Comparison of ENCODE assay signal across 11 mouse cellular contexts in the genomic region with DNA sequence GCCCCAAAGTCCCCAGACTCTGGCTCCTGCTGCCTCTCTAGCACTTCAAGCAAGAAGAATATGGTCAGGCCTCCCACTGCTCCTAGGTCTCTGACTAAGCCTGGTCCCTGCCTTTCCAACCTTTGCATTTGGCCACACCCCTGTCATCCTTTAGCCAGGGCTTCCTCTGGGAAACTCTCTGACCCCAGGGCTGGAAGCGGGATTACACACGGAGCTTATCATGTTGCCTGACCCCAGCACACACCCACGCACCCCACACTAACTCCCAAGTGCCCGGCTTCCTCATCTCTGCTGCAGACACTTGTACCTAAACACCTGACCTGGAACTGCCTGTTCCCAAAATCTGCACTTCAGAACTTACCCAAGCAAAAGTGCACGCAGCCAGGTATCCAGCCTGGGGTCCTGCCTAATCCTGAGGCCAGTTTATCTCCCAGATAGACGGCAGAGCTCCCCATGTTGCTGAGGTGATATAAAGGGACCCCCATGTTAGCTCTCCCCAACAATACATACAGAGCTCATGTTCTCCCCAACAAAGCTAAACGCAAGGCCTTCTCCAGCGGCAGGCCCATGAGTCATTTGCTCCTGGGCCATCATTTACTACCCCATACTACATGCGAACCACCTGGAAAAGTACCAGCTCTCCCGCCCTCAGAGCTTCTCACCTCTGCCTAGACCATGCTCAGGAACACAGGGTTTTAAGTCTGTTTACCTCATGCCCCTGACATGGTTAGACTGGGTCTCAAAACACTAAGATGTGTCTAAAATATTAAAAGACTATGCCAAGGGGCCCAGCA. TPM values are rescaled to one million over a fixed set of nuclear protein-coding genes. Genes with fewer than 3 reads are reported as not detected.
DNase-seq lines count a peak whose midpoint lies in the region; ATAC-seq and TF ChIP-seq lines count a peak whose summit lies in the region.
"Had no signal": no experiment of that assay in that cellular context is flagged by ENCODE, and none has a peak within 500 bp of the region (broad histone marks: within the 10 kb centered on the region; RNA-seq: fewer than 3 reads in every experiment).

No protein-coding gene starts in this region.

- peaks cover 54% of the 10 kb centered on the region for H3K4me1 ChIP-seq in heart, adult 2 months (ENCODE audit: control insufficient read depth, insufficient read depth, low read length)
- peaks cover 92% of the 10 kb centered on the region for H3K4me1 ChIP-seq in megakaryocyte, embryonic 14.5 days
- peaks cover 60% of the 10 kb centered on the region for H3K4me1 ChIP-seq in liver, adult 2 months (ENCODE audit: control insufficient read depth, insufficient read depth, low read length)
- H3K4me1 ChIP-seq in stomach, postnatal 0 days (replicated peaks; ENCODE audit: control insufficient read depth, insufficient read depth): peaks cover 49% of the 10 kb centered on the region

- no peaks in the 10 kb centered on the region for H3K27me3 ChIP-seq in heart, adult 2 months (ENCODE audit: control insufficient read depth, insufficient read depth, low read length)
- no peaks in the 10 kb centered on the region for H3K27me3 ChIP-seq in megakaryocyte, embryonic 14.5 days (replicated peaks)
- H3K27me3 ChIP-seq in liver, adult 2 months (ENCODE audit: control insufficient read depth, insufficient read depth, low read length): no peaks in the 10 kb centered on the region
- H3K27me3 ChIP-seq in stomach, postnatal 0 days (ENCODE audit: control insufficient read depth, insufficient read depth, low read length): no peaks in the 10 kb centered on the region

- H3K4me3 ChIP-seq in heart, adult 2 months: no peak overlapping the region
- H3K4me3 ChIP-seq in megakaryocyte, embryonic 14.5 days (replicated peaks): peak overlapping the region; percentile 53
- no peak overlapping the region for H3K4me3 ChIP-seq in liver, adult 2 months (ENCODE audit: insufficient read depth, low read depth, low read length)
- H3K4me3 ChIP-seq in stomach, postnatal 0 days (ENCODE audit: low read depth, low read length): no peak overlapping the region

- no peak for TF ChIP-seq EP300 in heart, adult 2 months (IDR thresholded peaks at IDR 0.05; ENCODE audit: insufficient read depth, low read depth, low read length)
- TF ChIP-seq EP300 in stomach, postnatal 0 days (optimal IDR thresholded peaks at IDR 0.05): no peak

- intact Hi-C loops in heart, adult 2 months (cut with DNase I): loop anchor here (1.0 kb wide), 1 partner anchor 13 kb away; no protein-coding TSS in a partner anchor
- intact Hi-C loops in heart, postnatal 25 days (cut with DNase I): loop anchor here (5.0 kb wide), 1 partner anchor 38 kb away; the partner anchor contains the start of gene Elmsan1

- ATAC-seq in megakaryocyte, adult 5-6 weeks (ENCODE audit: poor library complexity, severe bottlenecking): no peak
- ATAC-seq in stomach, postnatal 0 days (ENCODE audit: low FRiP score, low TSS enrichment): no peak

- peaks cover 4% of the 10 kb centered on the region; the same call in 1 of the 2 replicates for H3K79me2 ChIP-seq in heart, adult 2 months (replicated peaks; ENCODE audit: control insufficient read depth, insufficient read depth, low read length)
- H3K79me2 ChIP-seq in liver, adult 2 months (ENCODE audit: control insufficient read depth, insufficient read depth, low read length): peaks cover 45% of the 10 kb centered on the region

- no peaks in the 10 kb centered on the region for H3K36me3 ChIP-seq in heart, adult 2 months (ENCODE audit: control insufficient read depth, insufficient read depth, low read length)
- H3K36me3 ChIP-seq in megakaryocyte, embryonic 14.5 days (replicated peaks; ENCODE audit: low read length): peaks cover 30% of the 10 kb centered on the region
- H3K36me3 ChIP-seq in liver, adult 2 months (ENCODE audit: control insufficient read depth, insufficient read depth, low read length): no peaks in the 10 kb centered on the region
- H3K36me3 ChIP-seq in stomach, postnatal 0 days (ENCODE audit: control insufficient read depth, insufficient read depth, low read length): 0 out of 2 replicates have a peak, but pooled peaks cover under 1% of the 10 kb centered on the region

- peak overlapping the region; percentile 31; the same call in 1 of the 2 replicates for H3K27ac ChIP-seq in heart, adult 2 months
- H3K27ac ChIP-seq in liver, adult 2 months (replicated peaks; ENCODE audit: insufficient read depth, low read depth, low read length): peak overlapping the region; percentile 22
- H3K27ac ChIP-seq in stomach, postnatal 0 days (replicated peaks): peak overlapping the region; percentile 92

- WGBS in heart, adult 2 months: 51% methylated on average over 10 of the region's 10 CpGs
- 36% methylated on average over 10 of the region's 10 CpGs for WGBS in liver, adult 2 months
- WGBS in stomach, postnatal 0 days: 47% methylated on average over 10 of the region's 10 CpGs

- no peak for TF ChIP-seq POLR2A in heart, adult 2 months (IDR thresholded peaks at IDR 0.05; ENCODE audit: insufficient read depth, low read depth, low read length)
- no peak for TF ChIP-seq POLR2A in liver, adult 2 months (IDR thresholded peaks at IDR 0.05; ENCODE audit: extremely low read depth, insufficient read depth, low read length)

- no peak for TF ChIP-seq CTCF in heart, adult 2 months (IDR thresholded peaks at IDR 0.05)
- no peak for TF ChIP-seq CTCF in liver, adult 2 months (IDR thresholded peaks at IDR 0.05; ENCODE audit: low read depth, low read length)
- no peak for TF ChIP-seq CTCF in stomach, postnatal 0 days (IDR thresholded peaks at IDR 0.05; ENCODE audit: low read depth)

- H3K9me3 ChIP-seq in megakaryocyte, embryonic 14.5 days: no peaks in the 10 kb centered on the region
- H3K9me3 ChIP-seq in stomach, postnatal 0 days (ENCODE audit: control insufficient read depth, low read length): no peaks in the 10 kb centered on the region

- DNase-seq in heart, adult 2 months: no peak
- no peak for DNase-seq in heart, postnatal 25 days (ENCODE audit: low spot score)
- DNase-seq in liver, adult 2 months (ENCODE audit: extremely low read depth, low read depth, low spot score): no peak
- DNase-seq in stomach, postnatal 0 days (ENCODE audit: low spot score): peak; percentile 53
- DNase-seq in ovary, postnatal 14 days (ENCODE audit: low spot score): no peak
- DNase-seq: adrenal gland, adult 8-10 months; cerebellum, postnatal 10 days; kidney, postnatal 14 days; right cerebral cortex, postnatal 25 days had no signal

- no peak overlapping the region for H3K9ac ChIP-seq in heart, adult 2 months (ENCODE audit: low read depth, low read length)
- H3K9ac ChIP-seq in liver, adult 2 months (ENCODE audit: low read depth, low read length): no peak overlapping the region
- no peak overlapping the region for H3K9ac ChIP-seq in stomach, postnatal 0 days (ENCODE audit: low read length)

- no peak overlapping the region for H3K4me2 ChIP-seq in stomach, postnatal 0 days (replicated peaks; ENCODE audit: low read depth)

RNA-seq across cellular contexts. Expression of gene Pnma1, which starts 30.6 kb away (rescaled TPM):
- under 1 TPM; 0.10 to 0.20 TPM for total RNA-seq in heart, adult 2 months (2021)
- polyA plus RNA-seq in heart, adult 2 months (2012; rRNA removed): 0.04 and 0.06 TPM in 2 replicates
- under 1 TPM; 0.14 to 0.18 TPM for total RNA-seq in heart, postnatal 25 days (2021)
- polyA plus RNA-seq in megakaryocyte, embryonic 14.5 days (2012; ENCODE audit: insufficient read depth, low replicate concordance): 0.04 TPM in 1 of 2 replicates, not detected in the other
- total RNA-seq in megakaryocyte, adult 5-6 weeks (2015): 0.32 and 0.65 TPM in 2 replicates
- total RNA-seq in megakaryocyte, adult 5-6 weeks (2017): 0.16 and 0.73 TPM in 2 replicates
- 0.18 and 0.20 TPM in 2 replicates for total RNA-seq in liver, adult 2 months (2014; rRNA removed)
- not detected in 2 replicates for polyA plus RNA-seq in liver, adult 2 months (2012; rRNA removed)
- 0.48 and 0.49 TPM in 2 replicates for polyA plus RNA-seq in stomach, postnatal 0 days (2015; fragmentation: Nextera tagmentation; extraction: Ambion mirVana)

RNA-seq across cellular contexts. Expression of gene Elmsan1, which starts 39.8 kb away (rescaled TPM):
- total RNA-seq in heart, adult 2 months (2021): 10 to 100 TPM; 12.3 to 14.7 TPM
- polyA plus RNA-seq in heart, adult 2 months (2012; rRNA removed): 8.1 and 8.4 TPM in 2 replicates
- 10 to 100 TPM; 13.8 to 17.7 TPM for total RNA-seq in heart, postnatal 25 days (2021)
- 9.8 and 10.1 TPM in 2 replicates for polyA plus RNA-seq in megakaryocyte, embryonic 14.5 days (2012; ENCODE audit: insufficient read depth, low replicate concordance)
- total RNA-seq in megakaryocyte, adult 5-6 weeks (2015): 24.6 and 27.0 TPM in 2 replicates
- total RNA-seq in megakaryocyte, adult 5-6 weeks (2017): 17.0 and 25.0 TPM in 2 replicates
- 2.3 and 3.2 TPM in 2 replicates for total RNA-seq in liver, adult 2 months (2014; rRNA removed)
- polyA plus RNA-seq in liver, adult 2 months (2012; rRNA removed): 3.4 and 3.8 TPM in 2 replicates
- 4.0 and 4.1 TPM in 2 replicates for polyA plus RNA-seq in stomach, postnatal 0 days (2015; fragmentation: Nextera tagmentation; extraction: Ambion mirVana)

Comparison
In these comparisons a context has a peak if more than half of its experiments do, and no peak if none do; other contexts are left out.
1. H3K27ac ChIP-seq: peak in every context shown above with its lines; median percentile 92 in stomach, postnatal 0 days; 31 in heart, adult 2 months; 22 in liver, adult 2 months.